Mouse (Mus musculus) limb, embryonic 10.5 days (tissue): ENCODE data around the gene 4930522H14Rik. TPM values are rescaled to one million over a fixed set of nuclear protein-coding genes. Genes with fewer than 3 reads are reported as not detected.

ENCODE experiments used
- DNase-seq: peaks from one replicate; pipeline ENCODE4 v3.0.0-alpha.2; 2017; ENCODE audit warnings: low spot score
- H3K27ac ChIP-seq: fragments of 300-500 bp; sonication (generic); 2 replicates; pipeline ENCODE4 v1.5.1; 2016; ENCODE audit warnings: mild to moderate bottlenecking
- H3K27me3 ChIP-seq: fragments of 300-500 bp; sonication (generic); 2 replicates; pipeline ENCODE4 v1.6.1; 2016; ENCODE audit warnings: low read depth, mild to moderate bottlenecking; ENCODE audit not compliant: poor library complexity, severe bottlenecking
- H3K36me3 ChIP-seq: fragments of 300-500 bp; sonication (generic); 2 replicates; pipeline ENCODE4 v1.6.1; 2016; ENCODE audit warnings: mild to moderate bottlenecking, moderate library complexity
- H3K4me1 ChIP-seq: fragments of 300-500 bp; sonication (generic); 2 replicates; pipeline ENCODE4 v1.6.1; 2016
- H3K4me3 ChIP-seq: fragments of 300-500 bp; sonication (generic); 2 replicates; pipeline ENCODE4 v1.5.1; 2016; ENCODE audit warnings: mild to moderate bottlenecking, moderate library complexity
- H3K9me3 ChIP-seq: fragments of 300-500 bp; sonication (generic); replicated peaks from 2 replicates; pipeline ENCODE4 v1.6.1; 2016; ENCODE audit warnings: mild to moderate bottlenecking
- WGBS: fragments of 180-500 bp; shearing (Covaris S2); methylation state at CpG from one replicate; pipeline ENCODE4 v1.1.7; 2016; 5-methylcytosine and 5-hydroxymethylcytosine counted together
- polyA plus RNA-seq: library from polyadenylated mRNA; unstranded; fragments of >200 nt; fragmentation: Nextera tagmentation; extraction: Ambion mirVana; gene quantifications from 2 replicates; pipeline ENCODE4 v1.2.1, GENCODE M21; 2016

The 4930522H14Rik gene
- polyA plus RNA-seq, 1 experiment from 2014 or later, result not detected

- DNase-seq, result peak; percentile 49
- H3K27me3 ChIP-seq, result no peaks in the 10 kb centered on the region
- H3K4me1 ChIP-seq, result no peaks in the 10 kb centered on the region
- no peaks in the 10 kb centered on the region for H3K36me3 ChIP-seq
- H3K27ac ChIP-seq, result no peak overlapping the region
- H3K4me3 ChIP-seq, result no peak overlapping the region
- 8% methylated on average over 5 of the region's 5 CpGs for WGBS
- no peaks in the 10 kb centered on the region for H3K9me3 ChIP-seq
Observed at GRCm38 (mm10) chr4:109504885-109505284, 26.2 kb downstream of the 4930522H14Rik start.

GRCm38 (mm10) chr4:109498476-109498875, 32.6 kb downstream of the 4930522H14Rik start:
- no peaks in the 10 kb centered on the region for H3K4me1 ChIP-seq
- H3K27ac ChIP-seq, result no peak overlapping the region
- WGBS, result 61% methylated on average over 11 of the region's 11 CpGs
- DNase-seq, result no peak
- no peaks in the 10 kb centered on the region for H3K36me3 ChIP-seq
- no peaks in the 10 kb centered on the region for H3K27me3 ChIP-seq
- H3K4me3 ChIP-seq, result no peak overlapping the region
- H3K9me3 ChIP-seq, result no peaks in the 10 kb centered on the region

- Histone ChIP-seq H3K4me3 (no peak overlapping the region), H3K9me3 (no peaks in the 10 kb centered on the region), H3K36me3 (no peaks in the 10 kb centered on the region), H3K27ac (no peak overlapping the region), H3K4me1 (no peaks in the 10 kb centered on the region), H3K27me3 (no peaks in the 10 kb centered on the region)
- no peak for DNase-seq
Observed at GRCm38 (mm10) chr4:109493581-109493980, 37.5 kb downstream of the 4930522H14Rik start.

- 78% methylated on average over 1 of the region's 1 CpGs for WGBS
- no peak overlapping the region for H3K4me3 ChIP-seq
- no peaks in the 10 kb centered on the region for H3K27me3 ChIP-seq
- H3K27ac ChIP-seq, result no peak overlapping the region
- DNase-seq, result no peak
- no peaks in the 10 kb centered on the region for H3K9me3 ChIP-seq
- no peaks in the 10 kb centered on the region for H3K36me3 ChIP-seq
- H3K4me1 ChIP-seq, result peaks cover 5% of the 10 kb centered on the region; the same call in 1 of the 2 replicates
Observed at GRCm38 (mm10) chr4:109488812-109489211, 42.3 kb downstream of the 4930522H14Rik start.

GRCm38 (mm10) chr4:109484621-109485020, 46.5 kb downstream of the 4930522H14Rik start, which contains the start of gene Rnf11:
Gene Rnf11 (minus strand): TSS chr4:109484728.
- no peaks in the 10 kb centered on the region for H3K36me3 ChIP-seq
- H3K4me1 ChIP-seq, result peaks cover 5% of the 10 kb centered on the region; the same call in 1 of the 2 replicates
- no peak within 1 kb of the TSS for H3K4me3 ChIP-seq
- WGBS, result 88% methylated on average over 3 of the region's 3 CpGs
- no peak within 1 kb of the TSS for H3K27ac ChIP-seq
- no peaks in the 10 kb centered on the region for H3K27me3 ChIP-seq
- no peak for DNase-seq
- H3K9me3 ChIP-seq, result no peaks in the 10 kb centered on the region

- Histone ChIP-seq H3K27ac (no peak overlapping the region), H3K9me3 (no peaks in the 10 kb centered on the region), H3K4me1 (peaks cover 3% of the 10 kb centered on the region; the same call in 1 of the 2 replicates), H3K27me3 (no peaks in the 10 kb centered on the region), H3K36me3 (no peaks in the 10 kb centered on the region), H3K4me3 (no peak overlapping the region)
- 95% methylated on average over 1 of the region's 1 CpGs for WGBS
- DNase-seq, result no peak
Observed at GRCm38 (mm10) chr4:109482701-109483100, 48.4 kb downstream of the 4930522H14Rik start.

GRCm38 (mm10) chr4:109481424-109481823, 49.7 kb downstream of the 4930522H14Rik start:
- H3K4me3 ChIP-seq, result no peak overlapping the region
- 90% methylated on average over 2 of the region's 2 CpGs for WGBS
- H3K27me3 ChIP-seq, result no peaks in the 10 kb centered on the region
- no peak for DNase-seq
- no peaks in the 10 kb centered on the region for H3K9me3 ChIP-seq
- H3K4me1 ChIP-seq, result no peaks in the 10 kb centered on the region
- H3K36me3 ChIP-seq, result no peaks in the 10 kb centered on the region
- H3K27ac ChIP-seq, result no peak overlapping the region

- no peak for DNase-seq
- WGBS, result 93% methylated on average over 3 of the region's 3 CpGs
- Histone ChIP-seq H3K4me1 (peaks cover 12% of the 10 kb centered on the region), H3K9me3 (no peaks in the 10 kb centered on the region), H3K27ac (no peak overlapping the region), H3K36me3 (peaks cover 8% of the 10 kb centered on the region), H3K4me3 (no peak overlapping the region), H3K27me3 (no peaks in the 10 kb centered on the region)
Observed at GRCm38 (mm10) chr4:109477454-109477853, 53.6 kb downstream of the 4930522H14Rik start.

GRCm38 (mm10) chr4:109476554-109477014, 54.5 kb downstream of the 4930522H14Rik start:
- DNase-seq, result peak; percentile 95
- H3K9me3 ChIP-seq, result no peaks in the 10 kb centered on the region
- H3K4me3 ChIP-seq, result peak overlapping the region; percentile 90
- H3K27ac ChIP-seq, result peak overlapping the region; percentile 97
- no peaks in the 10 kb centered on the region for H3K27me3 ChIP-seq
- H3K36me3 ChIP-seq, result peaks cover 15% of the 10 kb centered on the region
- under 1% methylated on average over 22 of the region's 39 CpGs for WGBS
- H3K4me1 ChIP-seq, result peaks cover 12% of the 10 kb centered on the region

GRCm38 (mm10) chr4:109475577-109476553, 55.2 kb downstream of the 4930522H14Rik start:
- peak overlapping the region; percentile 97 for H3K27ac ChIP-seq
- no peaks in the 10 kb centered on the region for H3K27me3 ChIP-seq
- peaks cover 15% of the 10 kb centered on the region for H3K36me3 ChIP-seq
- peak overlapping the region; percentile 90 for H3K4me3 ChIP-seq
- peak; percentile 81 for DNase-seq
- under 1% methylated on average over 58 of the region's 68 CpGs for WGBS
- H3K9me3 ChIP-seq, result no peaks in the 10 kb centered on the region
- H3K4me1 ChIP-seq, result peaks cover 12% of the 10 kb centered on the region

GRCm38 (mm10) chr4:109475078-109475477, 56.0 kb downstream of the 4930522H14Rik start:
- DNase-seq, result no peak
- H3K4me3 ChIP-seq, result peak overlapping the region; percentile 90
- peaks cover 15% of the 10 kb centered on the region for H3K36me3 ChIP-seq
- H3K27ac ChIP-seq, result no peak overlapping the region
- no peaks in the 10 kb centered on the region for H3K27me3 ChIP-seq
- no peaks in the 10 kb centered on the region for H3K9me3 ChIP-seq
- H3K4me1 ChIP-seq, result peaks cover 12% of the 10 kb centered on the region
- WGBS, result 71% methylated on average over 2 of the region's 2 CpGs

GRCm38 (mm10) chr4:109472566-109472965, 58.5 kb downstream of the 4930522H14Rik start:
- Histone ChIP-seq H3K4me1 (peaks cover 12% of the 10 kb centered on the region), H3K9me3 (no peaks in the 10 kb centered on the region), H3K4me3 (no peak overlapping the region), H3K27me3 (no peaks in the 10 kb centered on the region), H3K36me3 (peaks cover 15% of the 10 kb centered on the region), H3K27ac (no peak overlapping the region)
- 87% methylated on average over 3 of the region's 3 CpGs for WGBS
- no peak for DNase-seq

GRCm38 (mm10) chr4:109471606-109472005, 59.5 kb downstream of the 4930522H14Rik start:
- Histone ChIP-seq H3K27me3 (no peaks in the 10 kb centered on the region), H3K4me1 (peaks cover 12% of the 10 kb centered on the region), H3K9me3 (no peaks in the 10 kb centered on the region), H3K36me3 (peaks cover 15% of the 10 kb centered on the region), H3K4me3 (no peak overlapping the region), H3K27ac (no peak overlapping the region)
- no peak for DNase-seq
